Mouse (Mus musculus): ENCODE data around the gene Ubl4b. TPM values are rescaled to one million over a fixed set of nuclear protein-coding genes. Genes with fewer than 3 reads are reported as not detected.

The Ubl4b gene
- polyA plus RNA-seq, 1 experiment, result not detected

DNA sequence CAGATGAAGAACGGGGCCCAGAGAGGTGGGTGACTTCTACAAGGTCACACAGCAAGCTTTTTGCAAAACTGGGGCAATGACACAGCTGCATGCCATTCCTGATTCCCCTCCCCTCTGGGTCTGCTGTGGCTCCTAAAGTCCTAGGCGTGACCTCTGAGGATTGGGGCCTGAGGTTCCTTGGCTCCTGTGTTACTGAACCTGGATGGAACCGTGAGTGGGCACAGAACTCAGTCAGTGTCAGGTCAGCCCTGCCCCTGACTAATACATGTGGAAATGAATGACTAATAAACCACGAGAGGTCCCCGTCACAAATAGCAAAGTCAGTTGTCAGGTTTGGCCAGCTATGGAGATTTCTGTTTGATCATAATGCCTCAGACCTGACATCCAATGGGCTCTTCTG lies 25.7 kb downstream of the Ubl4b start:
- TF ChIP-seq MAX (IDR thresholded peaks at IDR 0.05) (no peak), CTCF (IDR thresholded peaks at IDR 0.05; ENCODE audit: control insufficient read depth, insufficient read depth, insufficient read length) (no peak), MYOG (IDR thresholded peaks at IDR 0.05; ENCODE audit: control insufficient read depth, extremely low read depth, insufficient read length) (no peak), USF1 (IDR thresholded peaks at IDR 0.05; ENCODE audit: low read depth) (no peak), FOSL1 (IDR thresholded peaks at IDR 0.05; ENCODE audit: insufficient read depth, low read length, poor library complexity, severe bottlenecking) (no peak), CEBPB (IDR thresholded peaks at IDR 0.05; ENCODE audit: low read depth) (no peak), MYOD1 (IDR thresholded peaks at IDR 0.05; ENCODE audit: control insufficient read depth, insufficient read length, low read depth) (no peak)
- Histone ChIP-seq H3K79me2 (ENCODE audit: control insufficient read depth, insufficient read depth) (no peaks in the 10 kb centered on the region), H3K4me3 (ENCODE audit: insufficient read depth, poor library complexity, severe bottlenecking) (no peak overlapping the region), H3K36me3 (ENCODE audit: control insufficient read depth, insufficient read depth) (no peaks in the 10 kb centered on the region), H3K27me3 (ENCODE audit: control insufficient read depth, insufficient read depth, insufficient read length) (no peaks in the 10 kb centered on the region), H3K79me3 (ENCODE audit: low read depth) (no peaks in the 10 kb centered on the region), H3ac (ENCODE audit: control insufficient read depth, insufficient read length, low read depth) (no peak overlapping the region)

- no peaks in the 10 kb centered on the region for H3K27me3 ChIP-seq (ENCODE audit: control insufficient read depth, insufficient read depth, insufficient read length)
- TF ChIP-seq MAX (IDR thresholded peaks at IDR 0.05) (no peak), USF1 (IDR thresholded peaks at IDR 0.05; ENCODE audit: low read depth) (peak; percentile 54)
- H3ac ChIP-seq (ENCODE audit: control insufficient read depth, insufficient read length, low read depth), result no peak overlapping the region
- no peak overlapping the region for H3K4me3 ChIP-seq (ENCODE audit: insufficient read depth, poor library complexity, severe bottlenecking)
- no peaks in the 10 kb centered on the region for H3K79me2 ChIP-seq (ENCODE audit: control insufficient read depth, insufficient read depth)
- no peaks in the 10 kb centered on the region for H3K79me3 ChIP-seq (ENCODE audit: low read depth)
- no peaks in the 10 kb centered on the region for H3K36me3 ChIP-seq (ENCODE audit: control insufficient read depth, insufficient read depth)
Observed at GRCm38 (mm10) chr3:107528401-107529118, 26.3 kb downstream of the Ubl4b start.

DNA sequence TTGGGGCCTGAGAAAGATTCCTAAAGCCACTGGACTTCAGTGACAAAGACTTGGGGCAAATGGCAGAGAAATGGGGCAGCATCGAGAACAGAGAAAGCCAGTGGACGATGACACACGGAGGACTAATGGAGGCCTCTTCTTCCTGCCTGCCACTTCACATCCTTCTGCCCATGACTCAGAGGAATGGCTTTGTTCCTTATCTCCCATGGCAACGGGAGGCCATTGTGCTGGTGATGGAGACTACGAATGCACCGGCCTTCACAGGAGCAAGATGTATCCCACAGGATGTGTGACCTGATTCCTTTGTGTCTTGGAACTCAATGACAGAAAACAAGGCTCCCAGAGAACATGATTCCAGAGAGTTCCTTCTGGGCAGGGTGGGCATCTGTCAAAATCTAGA lies 30.3 kb downstream of the Ubl4b start:
- no peaks in the 10 kb centered on the region for H3K27me3 ChIP-seq (ENCODE audit: control insufficient read depth, insufficient read depth, insufficient read length)
- H3ac ChIP-seq (ENCODE audit: control insufficient read depth, insufficient read length, low read depth), result no peak overlapping the region
- H3K36me3 ChIP-seq (ENCODE audit: control insufficient read depth, insufficient read depth), result no peaks in the 10 kb centered on the region
- H3K79me3 ChIP-seq (ENCODE audit: low read depth), result no peaks in the 10 kb centered on the region
- TF ChIP-seq CTCF (IDR thresholded peaks at IDR 0.05; ENCODE audit: control insufficient read depth, insufficient read depth, insufficient read length) (no peak), CEBPB (IDR thresholded peaks at IDR 0.05; ENCODE audit: low read depth) (no peak), MAX (IDR thresholded peaks at IDR 0.05) (no peak), USF1 (IDR thresholded peaks at IDR 0.05; ENCODE audit: low read depth) (no peak)
- no peak overlapping the region for H3K4me3 ChIP-seq (ENCODE audit: insufficient read depth, poor library complexity, severe bottlenecking)
- H3K79me2 ChIP-seq (ENCODE audit: control insufficient read depth, insufficient read depth), result no peaks in the 10 kb centered on the region

GRCm38 (mm10) chr3:107520931-107521330 lies 33.9 kb downstream of the Ubl4b start:
- H3K27me3 ChIP-seq (ENCODE audit: control insufficient read depth, insufficient read depth, insufficient read length), result peaks cover 14% of the 10 kb centered on the region
- no peak overlapping the region for H3K4me3 ChIP-seq (ENCODE audit: insufficient read depth, poor library complexity, severe bottlenecking)
- TF ChIP-seq CEBPB (IDR thresholded peaks at IDR 0.05; ENCODE audit: low read depth) (no peak), MYOD1 (IDR thresholded peaks at IDR 0.05; ENCODE audit: control insufficient read depth, insufficient read length, low read depth) (no peak), CTCF (IDR thresholded peaks at IDR 0.05; ENCODE audit: control insufficient read depth, insufficient read depth, insufficient read length) (no peak), MAX (IDR thresholded peaks at IDR 0.05) (no peak), FOSL1 (IDR thresholded peaks at IDR 0.05; ENCODE audit: insufficient read depth, low read length, poor library complexity, severe bottlenecking) (no peak), USF1 (IDR thresholded peaks at IDR 0.05; ENCODE audit: low read depth) (no peak), MYOG (IDR thresholded peaks at IDR 0.05; ENCODE audit: control insufficient read depth, extremely low read depth, insufficient read length) (no peak)
- no peaks in the 10 kb centered on the region for H3K79me2 ChIP-seq (ENCODE audit: control insufficient read depth, insufficient read depth)
- H3K79me3 ChIP-seq (ENCODE audit: low read depth), result no peaks in the 10 kb centered on the region
- H3K36me3 ChIP-seq (ENCODE audit: control insufficient read depth, insufficient read depth), result no peaks in the 10 kb centered on the region
- H3ac ChIP-seq (ENCODE audit: control insufficient read depth, insufficient read length, low read depth), result no peak overlapping the region

GRCm38 (mm10) chr3:107517631-107518108 lies 37.2 kb downstream of the Ubl4b start, which contains the start of gene Slc6a17:
Slc6a17 (minus strand) TSS chr3:107518018.
- TF ChIP-seq MYOD1 (IDR thresholded peaks at IDR 0.05; ENCODE audit: control insufficient read depth, insufficient read length, low read depth) (no peak), CEBPB (IDR thresholded peaks at IDR 0.05; ENCODE audit: low read depth) (no peak), MAX (IDR thresholded peaks at IDR 0.05) (no peak), CTCF (IDR thresholded peaks at IDR 0.05; ENCODE audit: control insufficient read depth, insufficient read depth, insufficient read length) (no peak), USF1 (IDR thresholded peaks at IDR 0.05; ENCODE audit: low read depth) (no peak), MYOG (IDR thresholded peaks at IDR 0.05; ENCODE audit: control insufficient read depth, extremely low read depth, insufficient read length) (no peak), FOSL1 (IDR thresholded peaks at IDR 0.05; ENCODE audit: insufficient read depth, low read length, poor library complexity, severe bottlenecking) (no peak)
- peaks cover 20% of the 10 kb centered on the region for H3K27me3 ChIP-seq (ENCODE audit: control insufficient read depth, insufficient read depth, insufficient read length)
- peak within 1 kb of the TSS; percentile 26 for H3K4me3 ChIP-seq (ENCODE audit: insufficient read depth, poor library complexity, severe bottlenecking)
- H3ac ChIP-seq (ENCODE audit: control insufficient read depth, insufficient read length, low read depth), result peak within 1 kb of the TSS; percentile 58
- H3K79me2 ChIP-seq (ENCODE audit: control insufficient read depth, insufficient read depth), result no peaks in the 10 kb centered on the region
- no peaks in the 10 kb centered on the region for H3K36me3 ChIP-seq (ENCODE audit: control insufficient read depth, insufficient read depth)
- H3K79me3 ChIP-seq (ENCODE audit: low read depth), result no peaks in the 10 kb centered on the region
